In the genomic region with DNA sequence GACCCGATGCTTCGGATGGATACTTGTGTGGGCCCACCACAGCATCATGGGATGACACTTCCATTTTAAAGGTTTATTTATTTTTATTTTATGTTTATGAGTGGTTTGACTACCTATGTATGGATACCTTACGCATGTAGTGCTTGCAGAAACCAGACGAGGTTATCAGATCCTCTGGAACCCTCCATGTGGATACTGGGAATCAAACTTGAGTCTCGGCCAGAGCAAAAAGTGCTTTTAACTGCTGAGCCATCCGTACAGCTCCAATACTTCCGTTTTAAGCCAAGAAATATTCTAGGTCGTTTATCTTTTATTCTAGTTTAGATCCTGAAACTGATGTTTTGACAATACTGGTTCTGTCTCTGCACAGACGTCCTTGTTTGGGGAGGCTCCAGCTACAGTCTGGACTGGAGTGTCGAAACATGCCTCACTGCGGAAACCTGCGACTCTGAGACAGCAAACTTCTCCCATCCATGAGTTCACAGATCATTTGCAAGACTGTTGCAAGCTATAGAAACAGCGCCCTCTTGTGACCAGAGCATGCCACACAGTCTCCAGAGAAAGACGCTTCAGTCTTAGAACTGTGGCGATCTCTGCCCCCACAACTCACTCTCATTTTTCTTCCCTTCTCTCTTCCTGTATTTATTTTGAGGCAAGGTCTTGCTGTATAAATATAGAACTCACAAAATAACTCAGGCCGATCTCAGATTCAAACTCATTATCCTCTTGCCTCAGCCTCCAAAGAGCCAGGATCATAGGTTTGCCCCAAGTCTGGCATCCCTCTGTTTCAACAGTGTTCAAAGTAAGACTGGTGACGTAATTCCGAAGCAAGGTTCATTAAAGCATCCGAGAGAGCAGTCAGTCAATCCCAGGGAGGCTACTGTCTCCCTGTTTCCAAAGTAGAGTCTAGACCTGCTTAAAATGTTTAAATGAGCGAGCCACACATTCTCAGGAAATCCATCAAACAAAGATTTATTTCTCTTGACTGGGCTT, we compare ENCODE assay signal across 8 mouse cellular contexts. TPM values are rescaled to one million over a fixed set of nuclear protein-coding genes. Genes with fewer than 3 reads are reported as not detected.
DNase-seq lines count a peak whose midpoint lies in the region; ATAC-seq lines count a peak whose summit lies in the region.

No protein-coding gene starts in this region.

- peak; percentile 70 for ATAC-seq in intestine, embryonic 14.5 days (replicated peaks; ENCODE audit: low FRiP score, low TSS enrichment, low read depth)

- 30% methylated on average over 20 of the region's 20 CpGs for WGBS in intestine, embryonic 14.5 days

- H3K4me3 ChIP-seq in intestine, embryonic 14.5 days (ENCODE audit: low read depth, low read length) = no peak overlapping the region

- no peaks in the 10 kb centered on the region for H3K27me3 ChIP-seq in intestine, embryonic 14.5 days (replicated peaks; ENCODE audit: control insufficient read depth, insufficient read depth, low read length)

- peak overlapping the region; percentile 15 for H3K4me2 ChIP-seq in intestine, embryonic 14.5 days (ENCODE audit: low read length)

- no peaks in the 10 kb centered on the region for H3K36me3 ChIP-seq in intestine, embryonic 14.5 days (ENCODE audit: control insufficient read depth, insufficient read depth, low read length)

- peak; percentile 84 to 95 for DNase-seq in adrenal gland, adult (ENCODE audit: inconsistent age in 2 of 2, low spot score in 1 of 2)
- peak; percentile 97 for DNase-seq in embryo, embryonic 10.5 days (ENCODE audit: low spot score)
- peak; percentile 75 for DNase-seq in gastrocnemius, postnatal 25 days
- DNase-seq in intestine, embryonic 14.5 days (ENCODE audit: low spot score) = peak; percentile 95
- DNase-seq in left cerebral cortex, postnatal 14 days (ENCODE audit: low spot score in 2 of 2) = peak; percentile 90 to 95
- DNase-seq in mesoderm, embryonic 11.5 days (ENCODE audit: low read depth, low spot score) = peak; percentile 90
- DNase-seq in right cerebral cortex, postnatal 25 days = peak; percentile 77
- DNase-seq in urinary bladder, postnatal 36 days (ENCODE audit: low spot score in 2 of 2) = peak; percentile 80 to 83

- no peaks in the 10 kb centered on the region for H3K9me3 ChIP-seq in intestine, embryonic 14.5 days (ENCODE audit: control insufficient read depth, low read length)

- no peak overlapping the region for H3K9ac ChIP-seq in intestine, embryonic 14.5 days (ENCODE audit: low read length)

- H3K27ac ChIP-seq in intestine, embryonic 14.5 days (ENCODE audit: low read depth) = no peak overlapping the region

- intact Hi-C loops in left cerebral cortex, postnatal 14 days (cut with DNase I) = loop anchor here (1.0 to 2.0 kb wide), 2 partner anchors 76 to 153 kb away; no protein-coding TSS in a partner anchor

- 0 out of 2 replicates have a peak, but pooled peaks cover 13% of the 10 kb centered on the region for H3K4me1 ChIP-seq in intestine, embryonic 14.5 days (replicated peaks; ENCODE audit: control insufficient read depth, insufficient read depth, low read length)

RNA-seq across cellular contexts. Expression of a gene that starts 26.6 kb away (rescaled TPM):
- 10 to 100 TPM; 80.0 to 85.8 TPM for total RNA-seq in gastrocnemius, postnatal 25 days (2021)
- 29.1 and 31.4 TPM in 2 replicates for polyA plus RNA-seq in intestine, embryonic 14.5 days (2014; fragmentation: Nextera tagmentation; extraction: Ambion mirVana)
- total RNA-seq in left cerebral cortex, postnatal 14 days (2021) = 1 to 10 TPM; 6.4 to 8.5 TPM

RNA-seq across cellular contexts. Expression of a gene that starts 27.4 kb away (rescaled TPM):
- 10 to 100 TPM; 49.6 to 62.8 TPM for total RNA-seq in gastrocnemius, postnatal 25 days (2021)
- polyA plus RNA-seq in intestine, embryonic 14.5 days (2014; fragmentation: Nextera tagmentation; extraction: Ambion mirVana) = 78.7 and 81.2 TPM in 2 replicates
- total RNA-seq in left cerebral cortex, postnatal 14 days (2021) = 10 to 100 TPM; 25.1 to 28.5 TPM

RNA-seq across cellular contexts. Expression of a gene that starts 52.4 kb away (rescaled TPM):
- under 1 TPM; 0.43 to 0.70 TPM for total RNA-seq in gastrocnemius, postnatal 25 days (2021)
- 0.81 and 1.6 TPM in 2 replicates for polyA plus RNA-seq in intestine, embryonic 14.5 days (2014; fragmentation: Nextera tagmentation; extraction: Ambion mirVana)
- total RNA-seq in left cerebral cortex, postnatal 14 days (2021) = not detected

Comparison
In these comparisons a context has a peak if more than half of its experiments do, and no peak if none do; other contexts are left out.
1. RNA of a gene that starts 26.6 kb away (total RNA-seq): 80.0 to 85.8 TPM in gastrocnemius, postnatal 25 days; 6.4 to 8.5 TPM in left cerebral cortex, postnatal 14 days; every median in the first group is over 4 times any median in the second.
2. Peak in every context shown above with its lines, with median percentiles within 50 percentile points of each other: DNase-seq.